Mouse (Mus musculus) stomach, postnatal 0 days (tissue): ENCODE results near the gene Nhsl1.

Experiments used
- CTCF ChIP-seq: IDR thresholded peaks from 2 replicates; pipeline ENCODE4 v1.5.1; 2016; ENCODE audit warnings: antibody characterized with exemption, low read depth, mild to moderate bottlenecking, moderate library complexity
- EP300 ChIP-seq: optimal IDR thresholded peaks from 2 replicates; pipeline ENCODE3; 2016; ENCODE audit warnings: antibody characterized with exemption

DNA sequence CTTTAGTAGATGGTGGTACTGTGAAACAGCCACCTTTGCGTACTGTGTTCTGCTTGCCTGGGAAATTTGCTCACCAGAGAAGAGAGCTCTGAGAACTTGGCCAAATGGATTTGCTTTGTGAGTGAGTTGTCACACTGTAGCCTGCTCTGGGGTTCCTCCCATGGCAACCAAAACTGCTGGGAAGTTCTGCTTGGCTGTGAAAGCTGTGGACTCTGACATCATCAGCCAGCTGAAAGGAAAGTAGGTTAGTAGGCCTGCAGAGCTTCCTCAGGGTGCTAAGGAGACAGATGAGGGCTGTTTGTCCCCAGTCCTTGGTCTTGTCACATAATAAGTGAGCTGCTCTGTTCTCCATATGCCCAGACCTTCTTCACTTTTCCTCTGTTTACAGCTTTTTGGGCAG is 189.8 kb downstream of the Nhsl1 start:
- no peak for TF ChIP-seq CTCF
- TF ChIP-seq EP300: no peak
